Mouse (Mus musculus) thymus, postnatal 25 days (tissue): ENCODE results near the gene Pnliprp1.

Experiments used
- DNase-seq: peaks from one replicate; pipeline ENCODE4 v3.0.0; 2022

Pnliprp1 gene

GRCm38 (mm10) chr19:58728445-58729031 is at the start of gene Pnliprp1:
TSS of gene Pnliprp1 (plus strand) at chr19:58728887.
- DNase-seq = no peak

- DNase-seq = no peak
Measured at GRCm38 (mm10) chr19:58688933-58689332, 39.8 kb upstream of the Pnliprp1 start.

DNA sequence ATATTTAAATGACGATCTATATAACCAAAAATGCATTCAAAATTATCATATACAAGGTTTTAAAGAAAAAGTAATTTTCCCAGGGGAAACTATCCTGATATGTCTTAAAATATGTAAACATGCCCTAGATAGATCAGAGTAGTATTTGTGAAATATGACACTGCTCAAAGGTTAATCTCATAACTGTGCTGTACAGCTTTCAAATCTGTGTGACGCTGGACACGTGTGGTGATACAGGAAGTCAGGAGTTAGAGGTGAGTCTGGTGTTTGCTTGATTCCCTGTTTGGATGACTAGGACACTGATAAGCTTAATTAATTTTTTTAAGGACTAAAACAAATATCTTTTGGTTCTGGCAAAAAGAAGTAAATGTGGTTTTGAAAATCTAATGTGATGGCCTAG is 33.4 kb upstream of the Pnliprp1 start:
- no peak for DNase-seq

GRCm38 (mm10) chr19:58696235-58696634 is 32.5 kb upstream of the Pnliprp1 start:
- no peak for DNase-seq

DNA sequence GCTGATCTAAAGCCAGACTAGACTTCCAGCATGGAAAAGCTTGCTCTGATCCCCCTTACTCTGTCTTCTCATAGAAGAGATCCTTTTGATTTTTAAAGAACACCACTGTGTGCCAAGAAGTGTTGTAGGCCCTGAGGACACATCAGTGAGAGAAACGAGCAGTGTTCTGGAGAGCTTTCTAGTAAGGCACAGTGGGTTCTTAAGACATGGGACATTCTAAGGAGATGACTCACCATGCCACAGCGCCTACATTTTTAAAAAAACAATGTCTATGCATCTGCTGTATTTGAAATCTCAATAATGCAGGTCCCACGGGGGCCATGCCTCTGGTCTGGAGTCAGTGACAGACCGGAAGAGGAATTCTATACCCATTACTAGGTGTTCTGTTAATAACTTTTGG is 24.1 kb upstream of the Pnliprp1 start:
- no peak for DNase-seq

GRCm38 (mm10) chr19:58708611-58709010 is 20.1 kb upstream of the Pnliprp1 start:
- DNase-seq = no peak

DNA sequence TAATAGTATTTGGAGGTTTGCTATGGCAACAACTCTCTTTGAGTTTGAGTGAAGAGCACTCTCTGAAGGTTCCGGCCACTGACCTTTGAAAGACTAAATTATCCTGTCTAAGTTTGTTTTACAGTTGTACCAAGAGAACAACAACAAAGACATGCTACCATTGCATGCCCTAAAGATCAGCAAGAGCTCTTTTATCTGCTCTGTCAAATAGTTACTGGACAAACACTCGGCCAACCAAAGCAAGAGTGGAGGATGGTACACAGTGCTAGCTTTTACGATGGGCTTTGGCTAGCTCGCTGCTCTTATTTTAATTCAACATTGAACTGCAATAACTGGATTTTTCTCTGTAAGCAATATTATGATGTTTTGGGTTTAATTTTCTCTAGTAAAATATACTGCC is 10.8 kb upstream of the Pnliprp1 start:
- no peak for DNase-seq

DNA sequence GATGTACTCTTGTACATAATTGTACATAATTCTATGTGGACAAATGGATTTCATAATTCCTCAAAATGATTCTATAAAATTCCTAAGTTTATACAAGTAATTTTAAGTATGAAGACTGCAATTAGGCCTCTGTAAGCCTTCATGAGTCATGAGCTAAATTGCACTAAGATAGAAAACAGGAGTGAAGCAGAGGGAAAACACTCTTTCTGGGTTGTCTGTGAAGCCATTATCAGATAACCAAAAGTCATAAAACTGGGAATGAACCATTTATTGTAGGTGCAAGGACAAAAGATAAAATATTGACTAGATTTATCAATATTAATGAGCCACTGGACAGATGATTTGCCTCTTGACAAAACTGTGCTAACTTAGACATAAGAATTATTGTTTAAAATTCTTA is 8.2 kb upstream of the Pnliprp1 start:
- DNase-seq = no peak

- DNase-seq = no peak
Measured at GRCm38 (mm10) chr19:58726551-58726950, 2.1 kb upstream of the Pnliprp1 start.

DNA sequence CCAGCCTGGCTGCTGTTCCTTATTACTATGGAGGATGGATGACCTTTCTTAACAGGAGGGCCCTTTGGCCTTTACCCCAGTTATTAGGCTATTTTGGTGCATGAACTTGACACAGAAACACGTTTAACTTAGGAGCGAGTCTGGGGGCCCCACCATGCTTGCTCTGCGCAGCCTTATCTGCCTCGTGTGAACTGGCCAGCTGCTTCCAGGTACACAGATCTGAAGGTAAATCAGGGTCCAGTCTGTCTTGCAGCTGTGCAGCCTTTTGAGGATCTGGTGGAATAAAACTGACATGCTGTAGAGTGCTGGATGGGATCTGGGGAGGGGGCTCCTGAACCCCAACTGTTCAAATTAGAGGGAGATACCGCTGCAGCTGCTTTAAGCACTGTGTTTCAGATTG is 931 bp upstream of the Pnliprp1 start:
- no peak for DNase-seq

DNA sequence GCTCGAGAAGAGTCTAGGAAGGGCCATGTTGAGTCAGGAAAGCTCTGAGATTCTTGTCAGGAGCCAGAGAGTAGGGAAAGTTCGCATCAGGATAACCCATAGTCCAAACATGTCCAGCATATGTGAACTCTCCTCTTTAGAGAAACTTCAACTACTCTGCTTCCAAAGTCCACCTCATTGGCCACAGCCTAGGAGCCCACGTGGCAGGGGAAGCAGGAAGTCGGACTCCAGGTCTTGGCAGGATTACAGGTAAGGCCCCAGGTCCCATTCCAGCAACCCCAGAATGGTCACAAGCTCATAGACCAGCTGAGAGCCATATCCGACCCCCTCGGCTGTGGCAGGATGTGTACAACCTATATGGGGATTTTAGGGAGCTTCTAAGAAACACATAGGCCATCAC is 4.5 kb downstream of the Pnliprp1 start:
- no peak for DNase-seq

GRCm38 (mm10) chr19:58738111-58738510 is 9.4 kb downstream of the Pnliprp1 start:
- DNase-seq = no peak

- DNase-seq = no peak
Measured at GRCm38 (mm10) chr19:58741036-58741435, 12.3 kb downstream of the Pnliprp1 start.

GRCm38 (mm10) chr19:58742711-58743110 is 14.0 kb downstream of the Pnliprp1 start:
- no peak for DNase-seq

- DNase-seq = no peak
Measured at GRCm38 (mm10) chr19:58743736-58744135, 15.0 kb downstream of the Pnliprp1 start.

- DNase-seq = no peak
Measured at GRCm38 (mm10) chr19:58747498-58748000, 18.9 kb downstream of the Pnliprp1 start.

GRCm38 (mm10) chr19:58750822-58751221 is 22.1 kb downstream of the Pnliprp1 start:
- DNase-seq = no peak

DNA sequence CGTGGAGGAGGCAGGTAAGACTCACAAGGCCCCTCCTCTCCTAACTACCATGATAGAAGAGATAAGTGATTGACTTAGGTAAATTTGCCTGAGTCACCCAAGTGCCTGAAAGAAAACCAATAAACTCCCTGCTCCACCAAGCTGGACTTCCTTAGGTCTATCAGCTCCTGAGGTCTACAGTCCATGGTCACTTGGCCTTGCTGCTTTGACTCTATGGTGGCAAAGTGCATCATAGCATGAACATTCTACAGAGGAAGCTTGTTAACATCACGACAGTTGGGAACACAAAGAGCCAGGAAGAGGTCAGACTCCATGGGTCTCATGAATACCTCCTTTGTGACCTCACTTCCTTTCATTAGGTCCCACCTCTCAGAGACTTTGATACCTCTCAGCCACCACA is 22.8 kb downstream of the Pnliprp1 start:
- no peak for DNase-seq

GRCm38 (mm10) chr19:58758871-58759270 is 30.2 kb downstream of the Pnliprp1 start:
- DNase-seq = no peak

DNA sequence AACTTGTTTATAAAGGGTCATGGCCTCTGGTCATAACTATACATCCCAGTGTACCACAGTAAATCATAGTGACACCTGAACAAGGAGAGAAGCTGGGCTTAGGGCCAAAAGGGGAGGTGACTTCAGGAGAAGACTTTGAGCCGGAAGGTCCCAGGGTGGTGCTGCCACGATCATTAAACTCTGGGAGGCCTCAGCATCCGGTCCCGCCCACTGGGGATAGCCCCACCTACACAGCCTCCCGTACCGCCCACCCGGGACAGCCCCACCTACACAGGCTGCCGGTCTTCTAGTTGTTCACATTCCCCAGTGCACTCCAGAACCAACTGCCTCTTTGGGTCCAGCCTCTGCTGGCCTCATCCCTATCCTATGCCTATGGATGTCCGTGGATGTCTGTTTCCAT is 30.7 kb downstream of the Pnliprp1 start, which contains the start of gene Pnliprp2:
TSS of gene Pnliprp2 (plus strand) at position 297 of the 400 bp plus-strand sequence.
- DNase-seq = no peak

DNA sequence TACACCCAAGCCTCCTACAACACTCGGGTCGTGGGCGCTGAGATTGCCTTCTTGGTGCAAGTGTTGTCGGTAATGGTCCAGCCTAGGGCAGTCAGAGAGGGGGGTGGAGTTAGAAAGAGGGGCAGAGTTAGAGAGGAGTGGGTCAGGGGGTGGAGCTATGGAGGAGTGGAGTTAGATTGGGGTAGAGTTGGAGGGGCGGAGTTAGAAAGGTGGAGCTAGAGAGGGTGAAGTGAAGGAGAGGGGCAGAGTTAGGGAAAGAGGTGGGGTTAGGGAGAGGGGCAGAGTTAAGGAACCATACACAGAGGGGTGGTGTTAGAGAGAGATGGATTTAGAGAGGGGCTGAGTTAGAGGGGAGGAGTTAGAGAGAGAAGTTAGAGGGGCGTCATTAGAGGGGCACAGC is 33.6 kb downstream of the Pnliprp1 start:
- no peak for DNase-seq

GRCm38 (mm10) chr19:58762848-58763541 is 34.3 kb downstream of the Pnliprp1 start:
- DNase-seq = no peak

- DNase-seq = no peak
Measured at GRCm38 (mm10) chr19:58767329-58767728, 38.6 kb downstream of the Pnliprp1 start.

- no peak for DNase-seq
Measured at GRCm38 (mm10) chr19:58776461-58776860, 47.8 kb downstream of the Pnliprp1 start.

GRCm38 (mm10) chr19:58781566-58781965 is 52.9 kb downstream of the Pnliprp1 start:
- no peak for DNase-seq
